In genomic region chr6:24347745-24348480, GRCm38 (mm10) we compare ENCODE assay signal across 9 mouse cellular contexts.
A peak's percentile ranks its signal among the peaks of the same experiment; 100 is the strongest.
DNase-seq lines count a peak whose midpoint lies in the region; ATAC-seq and TF ChIP-seq lines count a peak whose summit lies in the region.
"Had no signal": no experiment of that assay in that cellular context is flagged by ENCODE, and none has a peak within 500 bp of the region (broad histone marks: within the 10 kb centered on the region; RNA-seq: fewer than 3 reads in every experiment).

No protein-coding gene starts in this region.

- H3K4me1 ChIP-seq in hindbrain, embryonic 12.5 days: peaks cover 3% of the 10 kb centered on the region; the same call in 1 of the 2 replicates
- H3K4me1 ChIP-seq in liver, adult 2 months (ENCODE audit: control insufficient read depth, insufficient read depth, low read length): no peaks in the 10 kb centered on the region

- H3K79me2 ChIP-seq in liver, adult 2 months (ENCODE audit: control insufficient read depth, insufficient read depth, low read length): no peaks in the 10 kb centered on the region

- no peak for DNase-seq in gastrocnemius, adult 2 months
- DNase-seq in gastrocnemius, postnatal 36 days: no peak
- peak; percentile 67 for DNase-seq in embryo, embryonic 10 days (ENCODE audit: low spot score)
- peak; percentile 85 for DNase-seq in liver, adult 2 months (ENCODE audit: extremely low read depth, low read depth, low spot score)
- peak; percentile 35 for DNase-seq in neural tube, embryonic 10.5 days (ENCODE audit: extremely low spot score, low spot score)
- no peak for DNase-seq in left cerebral cortex, adult 2 months (ENCODE audit: extremely low spot score in 1 of 2, low spot score in 2 of 2)
- DNase-seq in right cerebral cortex, adult 18-20 months: no peak

- intact Hi-C loops in gastrocnemius, adult 2 months (cut with DNase I): no loop called here
- intact Hi-C loops in gastrocnemius, postnatal 36 days (cut with DNase I): no loop called here
- intact Hi-C loops in left cerebral cortex, adult 2 months (cut with DNase I): no loop called here

- H3K27me3 ChIP-seq in hindbrain, embryonic 12.5 days: no peaks in the 10 kb centered on the region
- H3K27me3 ChIP-seq in liver, adult 2 months (ENCODE audit: control insufficient read depth, insufficient read depth, low read length): no peaks in the 10 kb centered on the region

- no peak for TF ChIP-seq POLR2A in liver, adult 2 months (IDR thresholded peaks at IDR 0.05; ENCODE audit: extremely low read depth, insufficient read depth, low read length)

- H3K27ac ChIP-seq in gastrocnemius, adult 2 months: no peak overlapping the region
- no peak overlapping the region for H3K27ac ChIP-seq in hindbrain, embryonic 12.5 days
- H3K27ac ChIP-seq in liver, adult 2 months (replicated peaks; ENCODE audit: insufficient read depth, low read depth, low read length): peak overlapping the region; percentile 66
- no peak overlapping the region for H3K27ac ChIP-seq in left cerebral cortex, adult 2 months
- H3K27ac ChIP-seq: macrophage had no signal

- peak overlapping the region; percentile 28 for H3K4me3 ChIP-seq in gastrocnemius, adult 2 months
- H3K4me3 ChIP-seq in hindbrain, embryonic 12.5 days: no peak overlapping the region
- no peak overlapping the region for H3K4me3 ChIP-seq in liver, adult 2 months (ENCODE audit: insufficient read depth, low read depth, low read length)
- H3K4me3 ChIP-seq in left cerebral cortex, adult 2 months: no peak overlapping the region

- ATAC-seq in hindbrain, embryonic 12.5 days (ENCODE audit: low FRiP score): peak; percentile 47

- H3K9ac ChIP-seq in hindbrain, embryonic 12.5 days: no peak overlapping the region
- no peak overlapping the region for H3K9ac ChIP-seq in liver, adult 2 months (ENCODE audit: low read depth, low read length)

- WGBS in hindbrain, embryonic 12.5 days: 34% methylated on average over 13 of the region's 13 CpGs
- WGBS in liver, adult 2 months: 44% methylated on average over 13 of the region's 13 CpGs

- no peaks in the 10 kb centered on the region for H3K36me3 ChIP-seq in hindbrain, embryonic 12.5 days
- H3K36me3 ChIP-seq in liver, adult 2 months (ENCODE audit: control insufficient read depth, insufficient read depth, low read length): no peaks in the 10 kb centered on the region

- H3K4me2 ChIP-seq in hindbrain, embryonic 12.5 days (replicated peaks): peak overlapping the region; percentile 35

- no peak for TF ChIP-seq CTCF in gastrocnemius, adult 2 months (IDR thresholded peaks at IDR 0.05)
- TF ChIP-seq CTCF in liver, adult 2 months (IDR thresholded peaks at IDR 0.05; ENCODE audit: low read depth, low read length): no peak
- no peak for TF ChIP-seq CTCF in left cerebral cortex, adult 2 months (IDR thresholded peaks at IDR 0.05)

- no peaks in the 10 kb centered on the region for H3K9me3 ChIP-seq in hindbrain, embryonic 12.5 days (replicated peaks)

Comparison
In these comparisons a context has a peak if more than half of its experiments do, and no peak if none do; other contexts are left out.
1. DNase-seq: peak in embryo, embryonic 10 days (single experiment), liver, adult 2 months (single experiment) and neural tube, embryonic 10.5 days (single experiment); none in gastrocnemius, adult 2 months (single experiment), gastrocnemius, postnatal 36 days (0 of 2), left cerebral cortex, adult 2 months (0 of 2) and right cerebral cortex, adult 18-20 months (single experiment).